Mouse (Mus musculus): ENCODE data around the gene Adora3. TPM values are rescaled to one million over a fixed set of nuclear protein-coding genes. Genes with fewer than 3 reads are reported as not detected.

The Adora3 gene
- total RNA-seq, 2 experiments from 2014 or later = 0.64 to 1.1 TPM

- no peak for DNase-seq (ENCODE audit: low spot score in 2 of 2)
Observed at GRCm38 (mm10) chr3:105928195-105928569, 57.5 kb downstream of the Adora3 start.

GRCm38 (mm10) chr3:105928781-105929180 lies 58.1 kb downstream of the Adora3 start:
- DNase-seq (ENCODE audit: low spot score in 2 of 2) = no peak

DNA sequence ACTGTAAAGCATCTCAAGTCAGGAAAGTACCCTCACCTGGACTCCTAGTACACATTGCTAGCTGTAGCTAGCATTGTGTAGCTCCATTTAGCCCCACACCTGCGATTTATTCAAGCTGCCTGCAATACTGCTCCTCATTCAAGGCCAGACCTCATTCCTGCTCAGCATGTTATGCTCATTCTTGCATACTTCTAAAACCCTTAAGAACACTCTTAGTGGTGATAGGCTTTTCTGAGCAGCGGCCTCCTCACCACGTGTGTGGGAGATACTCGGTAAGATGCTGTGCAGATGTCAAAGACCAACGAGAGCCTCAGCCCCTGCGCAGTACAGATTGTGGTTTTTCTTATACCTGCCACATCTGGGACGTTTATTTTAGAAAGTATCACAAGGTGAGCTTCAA lies 59.2 kb downstream of the Adora3 start:
- no peak for DNase-seq (ENCODE audit: low spot score in 2 of 2)

GRCm38 (mm10) chr3:105931095-105931494 lies 60.4 kb downstream of the Adora3 start:
- DNase-seq (ENCODE audit: low spot score in 2 of 2) = no peak

DNA sequence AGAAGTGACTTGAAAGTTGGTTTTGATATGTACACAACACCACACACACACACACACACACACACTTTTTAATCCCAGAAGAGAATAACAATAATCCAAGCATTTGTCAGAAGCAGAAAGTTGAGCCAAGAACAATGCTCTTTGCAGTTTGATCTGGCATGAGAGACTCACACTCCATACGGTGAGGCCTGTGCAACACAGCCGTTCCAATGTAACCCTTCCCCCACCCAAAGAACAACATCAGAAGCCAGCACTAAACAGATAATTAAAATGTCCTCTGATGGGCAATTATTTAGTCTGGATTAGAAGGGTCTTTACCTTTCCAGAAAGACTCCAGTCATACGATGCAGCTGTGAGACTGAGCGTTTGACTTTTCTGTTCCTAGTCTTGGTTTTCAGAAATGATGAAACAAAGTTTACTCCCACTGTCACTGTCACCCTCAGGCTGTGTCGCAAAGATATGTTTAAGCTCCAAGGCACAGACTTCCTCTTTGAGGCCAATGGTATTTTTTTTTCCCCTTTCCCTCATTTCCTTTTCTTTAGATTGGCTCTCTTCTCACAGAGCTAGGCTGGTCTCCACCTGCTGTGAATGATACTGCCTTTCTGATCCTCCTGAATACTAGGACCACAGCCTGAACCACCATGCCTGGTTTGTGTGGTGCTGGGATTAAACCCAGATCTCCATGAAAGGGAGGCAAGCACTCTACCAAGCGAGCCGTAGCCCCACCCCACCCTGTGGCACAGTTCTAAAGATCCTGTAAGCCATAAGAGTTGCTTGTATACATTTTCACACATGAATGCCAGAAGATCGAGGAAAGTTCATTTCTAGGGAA lies 61.8 kb downstream of the Adora3 start, which contains the start of gene I830077J02Rik:
I830077J02Rik (minus strand) TSS at position 425 of the 832 bp plus-strand sequence.
- DNase-seq (ENCODE audit: low spot score in 2 of 2) = no peak

- no peak for DNase-seq (ENCODE audit: low spot score in 2 of 2)
Observed at GRCm38 (mm10) chr3:105933926-105934325, 63.3 kb downstream of the Adora3 start.

GRCm38 (mm10) chr3:105935033-105935432 lies 64.4 kb downstream of the Adora3 start:
- peak in 1 of 2 experiments; percentile 37 for DNase-seq (ENCODE audit: low spot score in 2 of 2)

DNA sequence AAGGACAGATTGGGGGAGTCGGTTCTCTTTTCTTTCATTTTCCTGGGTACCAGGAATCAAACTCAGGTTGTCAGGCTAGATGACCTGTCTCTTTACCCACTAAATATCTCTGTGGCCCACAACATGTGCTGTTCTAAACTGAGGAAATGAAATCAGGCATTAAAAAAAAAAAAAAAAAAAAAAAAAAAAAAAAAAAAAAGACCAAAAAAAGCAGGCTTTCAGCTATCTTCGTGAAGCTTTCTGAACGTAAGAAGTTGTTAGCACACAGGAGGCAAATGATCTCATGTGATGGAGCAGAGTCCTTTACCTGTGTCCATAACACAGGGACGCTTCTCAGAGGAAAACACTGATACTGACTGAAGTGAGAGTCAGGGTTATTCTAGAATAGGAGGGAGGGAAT lies 65.5 kb downstream of the Adora3 start:
- no peak for DNase-seq (ENCODE audit: low spot score in 2 of 2)

DNA sequence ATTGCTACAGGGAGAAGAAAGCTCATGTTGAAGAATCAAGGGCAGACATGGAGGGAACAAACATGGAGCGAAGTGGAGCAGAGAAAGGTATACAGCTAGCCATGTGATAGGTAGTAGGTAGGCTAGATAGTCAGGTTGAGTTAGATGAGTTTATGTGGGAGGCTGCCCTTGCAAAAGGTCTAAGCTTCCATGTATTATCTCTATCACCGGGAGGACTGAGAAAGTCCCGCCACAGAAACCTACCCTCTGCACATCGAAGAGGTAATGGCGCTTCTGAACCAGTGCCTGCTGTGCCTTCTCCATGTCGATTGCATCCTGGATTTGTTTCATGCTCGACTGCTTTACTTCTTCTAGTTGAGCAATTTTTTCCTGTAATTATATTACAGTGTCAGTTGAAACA lies 80.7 kb downstream of the Adora3 start:
- DNase-seq (ENCODE audit: low spot score in 2 of 2) = no peak

DNA sequence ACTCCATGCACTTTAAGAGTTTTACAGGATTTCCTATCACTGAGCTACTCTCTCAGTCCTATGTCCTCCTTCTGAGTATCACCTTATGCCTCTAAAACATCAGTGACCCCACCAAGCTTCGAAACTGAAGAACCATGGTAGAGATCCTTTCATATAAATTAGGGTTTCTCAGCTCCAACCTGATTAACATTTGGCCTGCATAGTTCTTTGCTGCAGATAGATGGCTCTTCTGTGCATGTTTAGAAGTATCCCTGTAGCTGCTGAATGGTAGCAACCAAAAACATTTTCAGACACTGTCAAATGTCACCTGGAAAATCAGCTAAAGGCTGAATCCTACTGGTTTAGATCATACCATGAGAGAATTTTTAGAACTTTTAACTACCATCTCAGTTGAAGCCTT lies 86.6 kb downstream of the Adora3 start:
- DNase-seq (ENCODE audit: low spot score in 2 of 2) = no peak

DNA sequence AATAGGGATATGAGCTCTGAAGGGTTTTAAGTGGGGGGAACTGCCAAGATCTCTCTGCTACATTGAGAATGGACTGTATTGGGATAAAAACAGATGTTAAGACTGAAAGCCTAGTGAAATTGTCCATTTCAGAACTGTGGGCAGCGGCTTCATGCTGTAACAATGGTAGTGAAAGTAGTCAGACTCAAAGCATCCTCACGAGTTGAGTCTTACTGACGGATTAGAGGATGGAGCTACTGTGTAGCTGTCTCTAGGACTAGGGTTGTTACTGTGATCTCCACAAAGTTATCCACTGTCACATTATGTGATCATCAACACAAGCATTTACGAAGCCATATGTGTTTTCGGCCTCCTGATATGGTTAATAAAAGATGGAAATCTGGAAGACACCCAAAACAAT lies 87.5 kb downstream of the Adora3 start:
- no peak for DNase-seq (ENCODE audit: low spot score in 2 of 2)

Other genes starting within 250 kb of the Adora3 start
- gene Ddx20, start 183.3 kb upstream of the Adora3 start, total RNA-seq (2021) = 10 to 100 TPM; 12.3 to 15.1 TPM
- gene Inka2, start 166.3 kb upstream of the Adora3 start, total RNA-seq (2021) = 10 to 100 TPM; 28.5 to 29.0 TPM
- gene Rap1a, start 69.5 kb upstream of the Adora3 start, total RNA-seq (2021) = 100 to 1,000 TPM; 129 to 150 TPM
- not detected for gene Tmigd3, start within 50 bp of the Adora3 start, total RNA-seq (2021)
- under 1 TPM; 0.65 to 0.71 TPM for gene I830077J02Rik, start 61.8 kb downstream of the Adora3 start, total RNA-seq (2021)
- 10 to 100 TPM; 45.4 to 50.6 TPM for gene Wdr77, start 88.5 kb downstream of the Adora3 start, total RNA-seq (2021)
- gene Atp5f1, start 89.2 kb downstream of the Adora3 start, total RNA-seq (2021) = 100 to 1,000 TPM; 452 to 496 TPM
- 1 to 10 TPM; 1.2 to 1.8 TPM for gene Ovgp1, start 102.9 kb downstream of the Adora3 start, total RNA-seq (2021)
- not detected for gene Pifo, start 143.8 kb downstream of the Adora3 start, total RNA-seq (2021)
- gene Chil5, start 162.0 kb downstream of the Adora3 start, total RNA-seq (2021) = not detected
- not detected for gene Chia1, start 242.4 kb downstream of the Adora3 start, total RNA-seq (2021)